Mouse (Mus musculus): ENCODE data around the gene Rps17. TPM values are rescaled to one million over a fixed set of nuclear protein-coding genes. Genes with fewer than 3 reads are reported as not detected.

The Rps17 gene
- polyA plus RNA-seq (2016; fragmentation: Nextera tagmentation; extraction: Ambion mirVana): 862 and 873 TPM in 2 replicates

GRCm38 (mm10) chr7:81344544-81345446, at the start of gene Rps17:
Rps17 (minus strand) TSS chr7:81345254.
- under 1% methylated on average over 85 of the region's 85 CpGs for WGBS
- Histone ChIP-seq H3K4me2 (peak within 1 kb of the TSS; percentile 83), H3K36me3 (peaks cover 40% of the 10 kb centered on the region), H3K27me3 (replicated peaks) (peaks cover 18% of the 10 kb centered on the region), H3K9ac (peak within 1 kb of the TSS; percentile 100), H3K4me3 (peak within 1 kb of the TSS; percentile 98), H3K9me3 (replicated peaks) (no peaks in the 10 kb centered on the region), H3K27ac (ENCODE audit: poor library complexity, severe bottlenecking) (peak within 1 kb of the TSS; percentile 92), H3K4me1 (replicated peaks) (peaks cover 27% of the 10 kb centered on the region)
- ATAC-seq (ENCODE audit: insufficient number of reproducible peaks, low FRiP score): peak; percentile 87

- Histone ChIP-seq H3K27ac (ENCODE audit: poor library complexity, severe bottlenecking) (no peak overlapping the region), H3K36me3 (no peaks in the 10 kb centered on the region), H3K9me3 (replicated peaks) (no peaks in the 10 kb centered on the region), H3K9ac (no peak overlapping the region), H3K4me3 (no peak overlapping the region), H3K4me1 (replicated peaks) (no peaks in the 10 kb centered on the region), H3K27me3 (replicated peaks) (no peaks in the 10 kb centered on the region), H3K4me2 (no peak overlapping the region)
- 82% methylated on average over 1 of the region's 1 CpGs for WGBS
- no peak for ATAC-seq (ENCODE audit: insufficient number of reproducible peaks, low FRiP score)
Measured at GRCm38 (mm10) chr7:81379363-81379762, 34.3 kb upstream of the Rps17 start.

- H3K27me3 ChIP-seq (replicated peaks): peaks cover 12% of the 10 kb centered on the region
- 0 out of 2 replicates have a peak, but pooled peaks cover 10% of the 10 kb centered on the region for H3K4me1 ChIP-seq (replicated peaks)
- H3K36me3 ChIP-seq: no peaks in the 10 kb centered on the region
- 0 out of 2 replicates have a peak overlapping the region, but pooled peaks have one; percentile 22 for H3K9ac ChIP-seq
- H3K4me3 ChIP-seq: peak overlapping the region; percentile 30
- H3K9me3 ChIP-seq (replicated peaks): no peaks in the 10 kb centered on the region
- peak; percentile 45; the same call in 1 of the 2 replicates for ATAC-seq (ENCODE audit: insufficient number of reproducible peaks, low FRiP score)
- peak overlapping the region; percentile 63 for H3K4me2 ChIP-seq
- 6% methylated on average over 13 of the region's 13 CpGs for WGBS
- H3K27ac ChIP-seq (ENCODE audit: poor library complexity, severe bottlenecking): no peak overlapping the region
Measured at GRCm38 (mm10) chr7:81372337-81372920, 27.4 kb upstream of the Rps17 start.

- Histone ChIP-seq H3K36me3 (no peaks in the 10 kb centered on the region), H3K9ac (no peak overlapping the region), H3K9me3 (replicated peaks) (no peaks in the 10 kb centered on the region), H3K4me1 (replicated peaks) (0 out of 2 replicates have a peak, but pooled peaks cover 10% of the 10 kb centered on the region), H3K4me3 (no peak overlapping the region), H3K4me2 (peak overlapping the region; percentile 63; the same call in 1 of the 2 replicates), H3K27ac (ENCODE audit: poor library complexity, severe bottlenecking) (no peak overlapping the region), H3K27me3 (replicated peaks) (peaks cover 12% of the 10 kb centered on the region)
- WGBS: 17% methylated on average over 5 of the region's 5 CpGs
- ATAC-seq (ENCODE audit: insufficient number of reproducible peaks, low FRiP score): no peak
Measured at GRCm38 (mm10) chr7:81371811-81372210, 26.8 kb upstream of the Rps17 start.

GRCm38 (mm10) chr7:81369724-81370123, 24.7 kb upstream of the Rps17 start:
- H3K4me2 ChIP-seq: no peak overlapping the region
- H3K4me3 ChIP-seq: no peak overlapping the region
- H3K27ac ChIP-seq (ENCODE audit: poor library complexity, severe bottlenecking): no peak overlapping the region
- no peak for ATAC-seq (ENCODE audit: insufficient number of reproducible peaks, low FRiP score)
- H3K4me1 ChIP-seq (replicated peaks): 0 out of 2 replicates have a peak, but pooled peaks cover 10% of the 10 kb centered on the region
- no peaks in the 10 kb centered on the region for H3K9me3 ChIP-seq (replicated peaks)
- 62% methylated on average over 3 of the region's 3 CpGs for WGBS
- no peaks in the 10 kb centered on the region for H3K36me3 ChIP-seq
- H3K27me3 ChIP-seq (replicated peaks): peaks cover 12% of the 10 kb centered on the region
- H3K9ac ChIP-seq: no peak overlapping the region

GRCm38 (mm10) chr7:81367946-81368345, 22.9 kb upstream of the Rps17 start:
- Histone ChIP-seq H3K27me3 (replicated peaks) (peaks cover 12% of the 10 kb centered on the region), H3K9me3 (replicated peaks) (no peaks in the 10 kb centered on the region), H3K4me2 (no peak overlapping the region), H3K27ac (ENCODE audit: poor library complexity, severe bottlenecking) (no peak overlapping the region), H3K9ac (no peak overlapping the region), H3K36me3 (no peaks in the 10 kb centered on the region), H3K4me1 (replicated peaks) (0 out of 2 replicates have a peak, but pooled peaks cover 9% of the 10 kb centered on the region), H3K4me3 (no peak overlapping the region)
- WGBS: 58% methylated on average over 3 of the region's 3 CpGs
- ATAC-seq (ENCODE audit: insufficient number of reproducible peaks, low FRiP score): no peak

GRCm38 (mm10) chr7:81356975-81357374, 11.9 kb upstream of the Rps17 start:
- no peaks in the 10 kb centered on the region for H3K4me1 ChIP-seq (replicated peaks)
- 73% methylated on average over 7 of the region's 7 CpGs for WGBS
- no peak overlapping the region for H3K4me3 ChIP-seq
- no peak overlapping the region for H3K9ac ChIP-seq
- H3K36me3 ChIP-seq: no peaks in the 10 kb centered on the region
- peaks cover 3% of the 10 kb centered on the region; the same call in 1 of the 2 replicates for H3K27me3 ChIP-seq (replicated peaks)
- H3K27ac ChIP-seq (ENCODE audit: poor library complexity, severe bottlenecking): no peak overlapping the region
- no peaks in the 10 kb centered on the region for H3K9me3 ChIP-seq (replicated peaks)
- ATAC-seq (ENCODE audit: insufficient number of reproducible peaks, low FRiP score): no peak
- H3K4me2 ChIP-seq: no peak overlapping the region

- ATAC-seq (ENCODE audit: insufficient number of reproducible peaks, low FRiP score): no peak
- no peak overlapping the region for H3K27ac ChIP-seq (ENCODE audit: poor library complexity, severe bottlenecking)
- no peak overlapping the region for H3K9ac ChIP-seq
- 74% methylated on average over 1 of the region's 1 CpGs for WGBS
- no peaks in the 10 kb centered on the region for H3K36me3 ChIP-seq
- no peaks in the 10 kb centered on the region for H3K4me1 ChIP-seq (replicated peaks)
- peaks cover 3% of the 10 kb centered on the region; the same call in 1 of the 2 replicates for H3K27me3 ChIP-seq (replicated peaks)
- H3K4me2 ChIP-seq: no peak overlapping the region
- no peak overlapping the region for H3K4me3 ChIP-seq
- no peaks in the 10 kb centered on the region for H3K9me3 ChIP-seq (replicated peaks)
Measured at GRCm38 (mm10) chr7:81356360-81356759, 11.3 kb upstream of the Rps17 start.

- Histone ChIP-seq H3K4me3 (no peak overlapping the region), H3K27ac (ENCODE audit: poor library complexity, severe bottlenecking) (no peak overlapping the region), H3K4me1 (replicated peaks) (no peaks in the 10 kb centered on the region), H3K4me2 (no peak overlapping the region), H3K9ac (no peak overlapping the region), H3K27me3 (replicated peaks) (0 out of 2 replicates have a peak, but pooled peaks cover 3% of the 10 kb centered on the region), H3K36me3 (no peaks in the 10 kb centered on the region), H3K9me3 (replicated peaks) (no peaks in the 10 kb centered on the region)
- 75% methylated on average over 7 of the region's 7 CpGs for WGBS
- ATAC-seq (ENCODE audit: insufficient number of reproducible peaks, low FRiP score): no peak
Measured at GRCm38 (mm10) chr7:81355746-81356145, 10.7 kb upstream of the Rps17 start.

- no peaks in the 10 kb centered on the region for H3K4me1 ChIP-seq (replicated peaks)
- H3K27ac ChIP-seq (ENCODE audit: poor library complexity, severe bottlenecking): no peak overlapping the region
- WGBS: 83% methylated on average over 4 of the region's 4 CpGs
- H3K9ac ChIP-seq: no peak overlapping the region
- no peak overlapping the region for H3K4me3 ChIP-seq
- peaks cover 15% of the 10 kb centered on the region for H3K27me3 ChIP-seq (replicated peaks)
- no peak for ATAC-seq (ENCODE audit: insufficient number of reproducible peaks, low FRiP score)
- H3K4me2 ChIP-seq: no peak overlapping the region
- no peaks in the 10 kb centered on the region for H3K36me3 ChIP-seq
- no peaks in the 10 kb centered on the region for H3K9me3 ChIP-seq (replicated peaks)
Measured at GRCm38 (mm10) chr7:81351826-81352225, 6.8 kb upstream of the Rps17 start.

- no peak overlapping the region for H3K4me2 ChIP-seq
- peaks cover 18% of the 10 kb centered on the region for H3K27me3 ChIP-seq (replicated peaks)
- H3K9ac ChIP-seq: no peak overlapping the region
- no peak for ATAC-seq (ENCODE audit: insufficient number of reproducible peaks, low FRiP score)
- peaks cover 8% of the 10 kb centered on the region for H3K36me3 ChIP-seq
- no peak overlapping the region for H3K27ac ChIP-seq (ENCODE audit: poor library complexity, severe bottlenecking)
- no peaks in the 10 kb centered on the region for H3K9me3 ChIP-seq (replicated peaks)
- H3K4me3 ChIP-seq: no peak overlapping the region
- WGBS: 68% methylated on average over 7 of the region's 7 CpGs
- peaks cover 9% of the 10 kb centered on the region for H3K4me1 ChIP-seq (replicated peaks)
Measured at GRCm38 (mm10) chr7:81348206-81348605, 3.2 kb upstream of the Rps17 start.
